Mouse (Mus musculus) inflammation-experienced regulatory T-cells, adult 16 weeks (primary cell): ENCODE results near the gene Rnf6. TPM values are rescaled to one million over a fixed set of nuclear protein-coding genes. Genes with fewer than 3 reads are reported as not detected.

Source experiments
- polyA plus RNA-seq: library from polyadenylated mRNA; unstranded; fragments of 100-300 nt; shearing (Covaris generic); gene quantifications from one replicate; pipeline ENCODE4 v1.2.1, GENCODE M21; 2017

Rnf6 gene
- polyA plus RNA-seq: 94.6 TPM

GRCm38 (mm10) chr5:146220879-146221714 is at the start of gene Rnf6:
Rnf6 (minus strand) TSS chr5:146221555.

GRCm38 (mm10) chr5:146230864-146231654 is 9.7 kb upstream of the Rnf6 start, which contains the start of gene Cdk8:
Cdk8 (plus strand) TSS chr5:146231230.

GRCm38 (mm10) chr5:146185204-146185603 is 36.2 kb downstream of the Rnf6 start, which contains the start of gene 1700001J03Rik:
1700001J03Rik (minus strand) TSS chr5:146185304.

GRCm38 (mm10) chr5:146170621-146171020 is 50.7 kb downstream of the Rnf6 start, which contains the start of gene Gm6309:
Gm6309 (minus strand) TSS chr5:146170721.

GRCm38 (mm10) chr5:146160439-146160838 is 60.9 kb downstream of the Rnf6 start, which contains the start of gene Gm5565:
Gm5565 (minus strand) TSS chr5:146160539.

Other genes starting within 250 kb of the Rnf6 start
- not detected for gene Cyp3a25, start 211.9 kb downstream of the Rnf6 start, polyA plus RNA-seq
- gene Cyp3a59, start 142.3 kb downstream of the Rnf6 start, polyA plus RNA-seq: not detected
- not detected for gene Gm5565, start 61.0 kb downstream of the Rnf6 start, polyA plus RNA-seq
- not detected for gene Gm6309, start 50.8 kb downstream of the Rnf6 start, polyA plus RNA-seq
- gene 1700001J03Rik, start 36.3 kb downstream of the Rnf6 start, polyA plus RNA-seq: 0.38 TPM
- gene Cdk8, start 9.7 kb upstream of the Rnf6 start, polyA plus RNA-seq: 7.5 TPM
- not detected for gene Wasf3, start 163.4 kb upstream of the Rnf6 start, polyA plus RNA-seq